Mouse (Mus musculus): ENCODE data around the gene Uchl1. TPM values are rescaled to one million over a fixed set of nuclear protein-coding genes. Genes with fewer than 3 reads are reported as not detected.

The Uchl1 gene
- polyA plus RNA-seq, 1 experiment from 2014 or later = 2.0 TPM

DNA sequence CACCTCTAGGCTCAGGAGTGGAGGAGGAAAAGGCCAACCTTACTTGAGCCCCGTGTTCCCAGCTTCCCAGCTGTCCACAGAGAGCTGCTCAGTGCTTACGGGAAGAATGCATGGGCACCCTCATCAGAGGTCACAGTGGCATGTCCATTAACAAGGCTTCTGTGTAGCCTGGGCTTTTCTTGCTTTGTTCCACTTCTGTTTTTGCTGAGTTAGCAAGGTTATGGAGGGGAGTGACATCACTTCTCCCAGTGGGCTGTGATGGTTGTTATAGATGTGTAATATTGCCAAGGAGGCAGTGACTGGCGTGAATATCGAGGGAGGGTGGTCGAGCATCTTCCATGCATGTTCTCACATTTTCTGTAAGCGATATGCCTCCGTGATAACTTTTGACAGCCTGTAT lies 43.0 kb downstream of the Uchl1 start:
- ATAC-seq (ENCODE audit: low read depth) = no peak
- WGBS (ENCODE audit: insufficient replicate concordance) = 51% methylated on average over 7 of the region's 7 CpGs
- H3K27me3 ChIP-seq (ENCODE audit: control insufficient read depth, insufficient read depth, low read depth, low read length) = no peaks in the 10 kb centered on the region

DNA sequence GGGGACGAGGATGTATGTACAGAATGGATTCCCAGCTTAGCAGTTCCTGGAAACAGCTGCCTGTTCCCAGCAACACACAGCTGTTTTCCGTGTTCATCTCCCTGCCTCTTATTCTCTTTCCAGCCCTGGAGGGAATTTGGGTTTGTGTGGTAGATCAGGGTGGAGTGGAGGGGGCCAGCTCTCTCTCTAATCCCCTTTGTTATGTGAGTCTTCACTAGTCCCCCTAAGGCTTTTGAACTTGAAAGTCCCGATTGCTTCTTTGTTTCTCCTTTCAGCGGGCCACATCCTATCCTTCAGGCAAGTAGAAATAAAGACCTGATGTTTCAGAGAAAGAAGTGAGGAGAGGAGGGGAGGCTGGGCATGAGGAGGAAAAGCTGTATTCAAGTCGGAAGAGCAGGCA lies 45.0 kb downstream of the Uchl1 start:
- H3K4me3 ChIP-seq (ENCODE audit: low read depth, low read length) = no peak overlapping the region
- no peaks in the 10 kb centered on the region for H3K36me3 ChIP-seq (ENCODE audit: control insufficient read depth, insufficient read depth)
- no peak overlapping the region for H3K9ac ChIP-seq (ENCODE audit: low read depth, low read length)
- no peak overlapping the region for H3K4me2 ChIP-seq (ENCODE audit: low read depth, low read length)
- WGBS (ENCODE audit: insufficient replicate concordance) = 37% methylated on average over 5 of the region's 5 CpGs
- no peak for ATAC-seq (ENCODE audit: low read depth)
- H3K4me1 ChIP-seq (ENCODE audit: control insufficient read depth, low read depth, low read length) = no peaks in the 10 kb centered on the region
- H3K9me3 ChIP-seq (replicated peaks; ENCODE audit: control insufficient read depth, low read length) = no peaks in the 10 kb centered on the region
- no peaks in the 10 kb centered on the region for H3K27me3 ChIP-seq (ENCODE audit: control insufficient read depth, insufficient read depth, low read depth, low read length)
- H3K27ac ChIP-seq (ENCODE audit: low read length) = no peak overlapping the region

More for the DNA sequence above, 43.0 kb downstream of the Uchl1 start:
- Histone ChIP-seq H3K4me3 (ENCODE audit: low read depth, low read length) (no peak overlapping the region), H3K36me3 (ENCODE audit: control insufficient read depth, insufficient read depth) (no peaks in the 10 kb centered on the region), H3K27ac (ENCODE audit: low read length) (no peak overlapping the region), H3K9me3 (replicated peaks; ENCODE audit: control insufficient read depth, low read length) (no peaks in the 10 kb centered on the region), H3K9ac (ENCODE audit: low read depth, low read length) (no peak overlapping the region), H3K4me1 (ENCODE audit: control insufficient read depth, low read depth, low read length) (no peaks in the 10 kb centered on the region), H3K4me2 (ENCODE audit: low read depth, low read length) (no peak overlapping the region)

DNA sequence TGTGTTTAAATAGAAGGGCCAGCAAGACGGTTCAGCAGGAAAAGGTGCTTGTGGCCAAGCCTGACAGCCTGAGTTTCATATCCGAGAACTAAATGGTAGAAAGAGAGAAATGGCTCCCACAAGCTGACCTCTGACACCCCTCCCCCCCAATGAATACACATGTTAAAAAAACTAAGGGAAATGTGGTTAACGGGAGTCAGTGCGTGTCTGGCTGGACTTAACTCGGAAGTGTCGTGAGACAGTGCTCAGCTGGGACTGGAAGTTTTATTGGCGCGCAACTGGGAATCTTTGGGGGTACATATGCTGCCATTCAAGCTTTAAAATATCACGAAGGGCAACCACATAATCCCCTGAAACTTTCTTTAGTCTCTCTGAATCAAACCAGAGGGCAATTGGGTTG lies 46.7 kb downstream of the Uchl1 start:
- Histone ChIP-seq H3K27me3 (ENCODE audit: control insufficient read depth, insufficient read depth, low read depth, low read length) (no peaks in the 10 kb centered on the region), H3K4me1 (ENCODE audit: control insufficient read depth, low read depth, low read length) (no peaks in the 10 kb centered on the region), H3K9ac (ENCODE audit: low read depth, low read length) (no peak overlapping the region), H3K4me3 (ENCODE audit: low read depth, low read length) (no peak overlapping the region), H3K4me2 (ENCODE audit: low read depth, low read length) (no peak overlapping the region), H3K27ac (ENCODE audit: low read length) (no peak overlapping the region), H3K36me3 (ENCODE audit: control insufficient read depth, insufficient read depth) (no peaks in the 10 kb centered on the region), H3K9me3 (replicated peaks; ENCODE audit: control insufficient read depth, low read length) (no peaks in the 10 kb centered on the region)
- ATAC-seq (ENCODE audit: low read depth) = no peak
- WGBS (ENCODE audit: insufficient replicate concordance) = 35% methylated on average over 9 of the region's 9 CpGs

DNA sequence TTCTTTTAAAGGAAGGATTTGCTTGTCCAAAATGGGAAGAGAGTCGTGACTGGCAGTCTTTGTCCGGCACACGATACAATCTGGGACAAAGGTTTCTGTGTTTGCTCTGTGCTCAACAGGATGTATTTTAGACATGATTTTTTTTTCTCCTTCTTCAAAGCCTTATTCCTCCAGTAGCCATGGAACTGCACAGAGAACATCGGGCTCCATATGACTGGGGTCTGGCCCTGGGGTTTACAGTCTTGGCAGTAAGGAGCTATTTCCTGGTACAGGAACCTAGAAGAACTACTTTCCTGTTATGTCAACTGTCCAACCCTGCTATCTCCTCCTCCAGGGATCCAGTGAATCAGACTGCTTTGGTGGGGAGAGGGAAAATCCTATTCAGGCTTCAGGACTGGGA lies 47.1 kb downstream of the Uchl1 start:
- ATAC-seq (ENCODE audit: low read depth) = no peak
- Histone ChIP-seq H3K9me3 (replicated peaks; ENCODE audit: control insufficient read depth, low read length) (no peaks in the 10 kb centered on the region), H3K4me3 (ENCODE audit: low read depth, low read length) (no peak overlapping the region), H3K4me1 (ENCODE audit: control insufficient read depth, low read depth, low read length) (no peaks in the 10 kb centered on the region), H3K4me2 (ENCODE audit: low read depth, low read length) (no peak overlapping the region), H3K27ac (ENCODE audit: low read length) (no peak overlapping the region), H3K27me3 (ENCODE audit: control insufficient read depth, insufficient read depth, low read depth, low read length) (no peaks in the 10 kb centered on the region), H3K9ac (ENCODE audit: low read depth, low read length) (no peak overlapping the region), H3K36me3 (ENCODE audit: control insufficient read depth, insufficient read depth) (no peaks in the 10 kb centered on the region)
- WGBS (ENCODE audit: insufficient replicate concordance) = 25% methylated on average over 4 of the region's 4 CpGs

DNA sequence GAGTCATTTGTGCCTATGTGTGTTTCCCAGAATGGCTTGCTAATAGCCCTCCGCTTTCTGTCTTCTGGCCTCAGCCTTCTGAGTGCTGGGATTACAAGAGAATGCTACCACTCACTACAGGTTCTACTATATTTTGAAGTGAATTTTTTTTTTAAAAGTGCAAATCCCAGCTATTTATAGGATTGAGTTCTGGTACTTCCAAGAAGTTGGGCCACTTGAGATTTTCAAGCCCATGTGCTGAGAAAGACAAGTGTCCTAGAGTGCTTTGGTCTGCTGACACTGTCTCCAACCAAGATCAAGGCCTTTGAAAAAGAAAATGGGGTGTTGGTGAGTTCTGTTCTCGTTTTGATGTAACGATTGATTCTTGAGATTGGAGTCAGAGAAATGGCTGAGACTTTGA lies 47.7 kb downstream of the Uchl1 start:
- no peaks in the 10 kb centered on the region for H3K27me3 ChIP-seq (ENCODE audit: control insufficient read depth, insufficient read depth, low read depth, low read length)
- no peak overlapping the region for H3K27ac ChIP-seq (ENCODE audit: low read length)
- H3K9ac ChIP-seq (ENCODE audit: low read depth, low read length) = no peak overlapping the region
- H3K4me1 ChIP-seq (ENCODE audit: control insufficient read depth, low read depth, low read length) = no peaks in the 10 kb centered on the region
- H3K4me3 ChIP-seq (ENCODE audit: low read depth, low read length) = no peak overlapping the region
- ATAC-seq (ENCODE audit: low read depth) = no peak
- 52% methylated on average over 3 of the region's 3 CpGs for WGBS (ENCODE audit: insufficient replicate concordance)
- no peaks in the 10 kb centered on the region for H3K36me3 ChIP-seq (ENCODE audit: control insufficient read depth, insufficient read depth)
- no peaks in the 10 kb centered on the region for H3K9me3 ChIP-seq (replicated peaks; ENCODE audit: control insufficient read depth, low read length)
- no peak overlapping the region for H3K4me2 ChIP-seq (ENCODE audit: low read depth, low read length)

DNA sequence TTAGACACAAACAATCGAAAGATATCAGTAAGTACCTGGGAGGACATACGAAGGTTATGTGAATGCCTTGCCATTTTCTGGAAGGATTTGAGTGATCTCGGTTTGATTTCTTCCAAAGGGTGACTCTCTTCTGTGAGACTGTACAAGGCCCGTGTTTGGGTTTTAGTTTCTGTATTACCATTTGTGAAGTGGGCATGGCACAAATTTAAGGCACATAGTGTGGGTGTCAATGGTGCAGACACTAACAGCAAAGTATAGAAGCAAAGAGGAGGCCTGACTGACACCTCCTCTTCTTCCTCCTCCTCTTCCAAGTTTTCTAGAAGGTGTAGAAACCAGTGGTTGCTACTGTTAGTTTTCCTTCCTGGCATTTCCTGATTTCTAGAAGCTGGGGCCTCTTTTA lies 53.4 kb downstream of the Uchl1 start:
- H3K9me3 ChIP-seq (replicated peaks; ENCODE audit: control insufficient read depth, low read length) = no peaks in the 10 kb centered on the region
- H3K4me1 ChIP-seq (ENCODE audit: control insufficient read depth, low read depth, low read length) = no peaks in the 10 kb centered on the region
- H3K27ac ChIP-seq (ENCODE audit: low read length) = no peak overlapping the region
- H3K4me3 ChIP-seq (ENCODE audit: low read depth, low read length) = no peak overlapping the region
- no peak overlapping the region for H3K9ac ChIP-seq (ENCODE audit: low read depth, low read length)
- H3K27me3 ChIP-seq (ENCODE audit: control insufficient read depth, insufficient read depth, low read depth, low read length) = no peaks in the 10 kb centered on the region
- WGBS (ENCODE audit: insufficient replicate concordance) = 60% methylated on average over 4 of the region's 4 CpGs
- H3K36me3 ChIP-seq (ENCODE audit: control insufficient read depth, insufficient read depth) = no peaks in the 10 kb centered on the region
- ATAC-seq (ENCODE audit: low read depth) = no peak
- H3K4me2 ChIP-seq (ENCODE audit: low read depth, low read length) = no peak overlapping the region

DNA sequence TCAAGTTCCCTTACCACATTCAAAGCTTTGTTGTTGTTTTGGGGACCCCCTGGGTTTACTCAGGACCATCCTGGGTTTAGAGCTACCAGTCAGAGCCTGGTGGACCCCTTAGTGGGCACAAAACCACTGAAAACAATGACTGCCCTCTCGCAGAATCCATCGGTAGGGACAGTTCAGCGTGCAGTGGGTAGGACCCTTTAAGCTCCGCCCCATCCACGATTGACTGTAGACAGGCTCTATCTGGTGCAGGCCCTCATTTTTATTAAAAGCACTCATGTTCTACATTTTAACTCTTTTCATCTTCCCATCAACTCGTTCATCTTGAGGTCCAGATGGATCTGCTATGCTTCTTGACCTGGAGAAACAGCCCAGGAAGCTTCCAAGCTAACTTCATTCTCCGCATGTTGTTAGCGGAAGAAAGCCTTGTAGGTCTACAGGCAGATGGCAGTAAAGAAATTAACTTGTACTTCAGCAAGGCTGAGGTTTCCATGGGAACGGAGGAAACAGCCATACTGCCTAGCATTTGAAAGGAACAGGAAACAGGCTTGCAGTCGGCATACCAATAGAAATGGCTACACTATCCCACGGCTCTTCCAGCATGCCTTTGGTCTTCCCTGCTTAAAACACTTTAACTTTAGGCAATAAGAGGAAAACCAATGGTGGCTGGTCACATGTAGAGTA lies 54.9 kb downstream of the Uchl1 start:
- Histone ChIP-seq H3K9me3 (replicated peaks; ENCODE audit: control insufficient read depth, low read length) (no peaks in the 10 kb centered on the region), H3K4me1 (ENCODE audit: control insufficient read depth, low read depth, low read length) (no peaks in the 10 kb centered on the region), H3K27ac (ENCODE audit: low read length) (no peak overlapping the region), H3K4me2 (ENCODE audit: low read depth, low read length) (no peak overlapping the region), H3K36me3 (ENCODE audit: control insufficient read depth, insufficient read depth) (no peaks in the 10 kb centered on the region), H3K9ac (ENCODE audit: low read depth, low read length) (no peak overlapping the region), H3K27me3 (ENCODE audit: control insufficient read depth, insufficient read depth, low read depth, low read length) (no peaks in the 10 kb centered on the region), H3K4me3 (ENCODE audit: low read depth, low read length) (no peak overlapping the region)
- ATAC-seq (ENCODE audit: low read depth) = no peak
- WGBS (ENCODE audit: insufficient replicate concordance) = 45% methylated on average over 11 of the region's 11 CpGs

DNA sequence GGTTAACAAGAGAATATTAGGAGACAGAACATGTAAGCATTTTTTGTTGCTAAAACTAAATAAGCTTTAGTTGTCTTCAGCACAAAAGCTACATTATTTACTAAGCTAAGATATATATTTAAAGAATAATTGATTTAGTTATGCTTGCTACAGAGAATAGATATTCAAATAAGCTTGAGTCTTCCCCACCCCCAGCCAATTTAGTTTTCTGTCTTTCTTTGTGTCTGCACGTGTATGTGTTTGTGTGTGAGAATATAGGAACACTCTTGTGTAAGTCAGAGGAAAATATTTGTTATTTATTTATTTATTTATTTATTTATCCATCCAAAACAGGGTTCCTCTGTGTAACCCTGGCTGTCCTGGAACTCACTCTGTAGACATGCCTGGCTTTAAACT lies 55.4 kb downstream of the Uchl1 start:
- H3K27ac ChIP-seq (ENCODE audit: low read length) = no peak overlapping the region
- H3K4me3 ChIP-seq (ENCODE audit: low read depth, low read length) = no peak overlapping the region
- no peaks in the 10 kb centered on the region for H3K36me3 ChIP-seq (ENCODE audit: control insufficient read depth, insufficient read depth)
- 34% methylated on average over 1 of the region's 1 CpGs for WGBS (ENCODE audit: insufficient replicate concordance)
- H3K4me2 ChIP-seq (ENCODE audit: low read depth, low read length) = no peak overlapping the region
- no peak overlapping the region for H3K9ac ChIP-seq (ENCODE audit: low read depth, low read length)
- no peaks in the 10 kb centered on the region for H3K27me3 ChIP-seq (ENCODE audit: control insufficient read depth, insufficient read depth, low read depth, low read length)
- H3K4me1 ChIP-seq (ENCODE audit: control insufficient read depth, low read depth, low read length) = no peaks in the 10 kb centered on the region
- ATAC-seq (ENCODE audit: low read depth) = no peak
- no peaks in the 10 kb centered on the region for H3K9me3 ChIP-seq (replicated peaks; ENCODE audit: control insufficient read depth, low read length)

DNA sequence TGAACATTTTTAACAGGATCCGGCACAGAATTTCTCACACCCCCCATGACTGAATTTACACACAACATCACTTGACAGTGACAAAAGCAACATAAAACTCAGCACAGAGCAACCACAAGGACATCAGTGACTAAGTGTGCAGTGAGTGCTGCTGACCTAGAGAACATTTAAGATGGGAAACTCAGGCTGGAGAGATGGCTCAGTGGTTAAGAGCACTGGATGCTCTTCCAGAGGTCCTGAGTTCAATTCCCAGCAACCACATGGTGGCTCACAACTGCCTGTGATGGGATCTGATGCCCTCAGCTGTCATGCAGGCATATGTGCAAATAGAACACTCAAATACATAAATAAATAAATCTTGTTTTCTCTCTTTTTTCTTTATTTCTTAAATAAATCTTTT lies 57.7 kb downstream of the Uchl1 start:
- Histone ChIP-seq H3K4me2 (ENCODE audit: low read depth, low read length) (no peak overlapping the region), H3K9ac (ENCODE audit: low read depth, low read length) (no peak overlapping the region), H3K27ac (ENCODE audit: low read length) (no peak overlapping the region), H3K9me3 (replicated peaks; ENCODE audit: control insufficient read depth, low read length) (no peaks in the 10 kb centered on the region), H3K36me3 (ENCODE audit: control insufficient read depth, insufficient read depth) (no peaks in the 10 kb centered on the region), H3K4me3 (ENCODE audit: low read depth, low read length) (no peak overlapping the region), H3K27me3 (ENCODE audit: control insufficient read depth, insufficient read depth, low read depth, low read length) (no peaks in the 10 kb centered on the region), H3K4me1 (ENCODE audit: control insufficient read depth, low read depth, low read length) (no peaks in the 10 kb centered on the region)
- 67% methylated on average over 1 of the region's 1 CpGs for WGBS (ENCODE audit: insufficient replicate concordance)
- no peak for ATAC-seq (ENCODE audit: low read depth)
